Mouse (Mus musculus): ENCODE data around the gene Ryr2. TPM values are rescaled to one million over a fixed set of nuclear protein-coding genes. Genes with fewer than 3 reads are reported as not detected.
"Not testable (repeated sequence)": the region's sequence is repeated elsewhere in the genome, so short reads cannot be mapped to it uniquely, and the experiment has no call there.

The Ryr2 gene
- polyA plus RNA-seq, 1 experiment from 2014 or later = not detected

- ChIA-PET POLR2A (no interaction called here), CTCF (no interaction called here)
- in situ Hi-C loops (cut with MboI; ENCODE audit: low pct_unique_long_range_greater_than_20kb) = no loop called here
- H3K27me3 ChIP-seq = no peaks in the 10 kb centered on the region
- DNase-seq (ENCODE audit: low read depth, low spot score) (no peak), ATAC-seq (no peak)
- peak; percentile 11 for TF ChIP-seq CTCF (IDR thresholded peaks at IDR 0.05)
Observed at GRCm38 (mm10) chr13:11825563-11826226, 281.1 kb downstream of the Ryr2 start.

GRCm38 (mm10) chr13:11818723-11819122 is 288.0 kb downstream of the Ryr2 start:
- CTCF ChIA-PET = no interaction called here

GRCm38 (mm10) chr13:11809365-11809764 is 297.4 kb downstream of the Ryr2 start:
- ATAC-seq; in situ Hi-C loops (cut with MboI; ENCODE audit: low pct_unique_long_range_greater_than_20kb); CTCF ChIA-PET; POLR2A ChIA-PET; DNase-seq (ENCODE audit: low read depth, low spot score); H3K27me3 ChIP-seq: not testable (repeated sequence)

More at GRCm38 (mm10) chr13:11818723-11819122, 288.0 kb downstream of the Ryr2 start:
- POLR2A ChIA-PET = no interaction called here
- no peak for TF ChIP-seq CTCF (IDR thresholded peaks at IDR 0.05)
- no peaks in the 10 kb centered on the region for H3K27me3 ChIP-seq
- DNase-seq (ENCODE audit: low read depth, low spot score) = no peak
- ATAC-seq = no peak
- in situ Hi-C loops (cut with MboI; ENCODE audit: low pct_unique_long_range_greater_than_20kb) = no loop called here

- DNase-seq (ENCODE audit: low read depth, low spot score) (no peak), ATAC-seq (no peak)
- POLR2A ChIA-PET = no interaction called here
- CTCF ChIA-PET = no interaction called here
- no peaks in the 10 kb centered on the region for H3K27me3 ChIP-seq
- in situ Hi-C loops (cut with MboI; ENCODE audit: low pct_unique_long_range_greater_than_20kb) = no loop called here
- no peak for TF ChIP-seq CTCF (IDR thresholded peaks at IDR 0.05)
Observed at GRCm38 (mm10) chr13:11792536-11792935, 314.2 kb downstream of the Ryr2 start.

GRCm38 (mm10) chr13:11790536-11790935 is 316.2 kb downstream of the Ryr2 start:
- ChIA-PET POLR2A (no interaction called here), CTCF (no interaction called here)
- DNase-seq (ENCODE audit: low read depth, low spot score) (no peak), ATAC-seq (no peak)
- H3K27me3 ChIP-seq = no peaks in the 10 kb centered on the region
- in situ Hi-C loops (cut with MboI; ENCODE audit: low pct_unique_long_range_greater_than_20kb) = no loop called here
- no peak for TF ChIP-seq CTCF (IDR thresholded peaks at IDR 0.05)

- ChIA-PET CTCF (no interaction called here), POLR2A (no interaction called here)
- no peak for DNase-seq (ENCODE audit: low read depth, low spot score)
- TF ChIP-seq CTCF (IDR thresholded peaks at IDR 0.05) = no peak
- no peak for ATAC-seq
- in situ Hi-C loops (cut with MboI; ENCODE audit: low pct_unique_long_range_greater_than_20kb) = no loop called here
- H3K27me3 ChIP-seq = no peaks in the 10 kb centered on the region
Observed at GRCm38 (mm10) chr13:11782411-11783155, 324.2 kb downstream of the Ryr2 start.

GRCm38 (mm10) chr13:11781065-11781464 is 325.7 kb downstream of the Ryr2 start:
- no peak for TF ChIP-seq CTCF (IDR thresholded peaks at IDR 0.05)
- ATAC-seq = no peak
- in situ Hi-C loops (cut with MboI; ENCODE audit: low pct_unique_long_range_greater_than_20kb) = no loop called here
- no peaks in the 10 kb centered on the region for H3K27me3 ChIP-seq
- no peak for DNase-seq (ENCODE audit: low read depth, low spot score)
- ChIA-PET CTCF (no interaction called here), POLR2A (no interaction called here)

- ATAC-seq (no peak), DNase-seq (ENCODE audit: low read depth, low spot score) (no peak)
- no peaks in the 10 kb centered on the region for H3K27me3 ChIP-seq
- CTCF ChIA-PET = no interaction called here
- POLR2A ChIA-PET = no interaction called here
- no peak for TF ChIP-seq CTCF (IDR thresholded peaks at IDR 0.05)
- in situ Hi-C loops (cut with MboI; ENCODE audit: low pct_unique_long_range_greater_than_20kb) = no loop called here
Observed at GRCm38 (mm10) chr13:11777726-11778125, 329.0 kb downstream of the Ryr2 start.

- ATAC-seq (no peak), DNase-seq (ENCODE audit: low read depth, low spot score) (no peak)
- ChIA-PET CTCF (no interaction called here), POLR2A (no interaction called here)
- in situ Hi-C loops (cut with MboI; ENCODE audit: low pct_unique_long_range_greater_than_20kb) = loop anchor here (25.0 kb wide), 1 partner anchor 615 kb away; the partner anchor contains the start of gene Heatr1
- TF ChIP-seq CTCF (IDR thresholded peaks at IDR 0.05) = no peak
- H3K27me3 ChIP-seq = no peaks in the 10 kb centered on the region
Observed at GRCm38 (mm10) chr13:11772173-11772572, 334.6 kb downstream of the Ryr2 start.

GRCm38 (mm10) chr13:11766899-11767298 is 339.8 kb downstream of the Ryr2 start:
- ATAC-seq (no peak), DNase-seq (ENCODE audit: low read depth, low spot score) (no peak)
- in situ Hi-C loops (cut with MboI; ENCODE audit: low pct_unique_long_range_greater_than_20kb) = loop anchor here (25.0 kb wide), 1 partner anchor 620 kb away; the partner anchor contains the start of gene Heatr1
- ChIA-PET POLR2A (no interaction called here), CTCF (no interaction called here)
- no peaks in the 10 kb centered on the region for H3K27me3 ChIP-seq
- no peak for TF ChIP-seq CTCF (IDR thresholded peaks at IDR 0.05)

GRCm38 (mm10) chr13:11763925-11764324 is 342.8 kb downstream of the Ryr2 start:
- ChIA-PET CTCF (no interaction called here), POLR2A (no interaction called here)
- in situ Hi-C loops (cut with MboI; ENCODE audit: low pct_unique_long_range_greater_than_20kb) = loop anchor here (25.0 kb wide), 1 partner anchor 623 kb away; the partner anchor contains the start of gene Heatr1
- ATAC-seq (no peak), DNase-seq (ENCODE audit: low read depth, low spot score) (no peak)
- no peak for TF ChIP-seq CTCF (IDR thresholded peaks at IDR 0.05)
- H3K27me3 ChIP-seq = no peaks in the 10 kb centered on the region

All from Patski (cell line).